Mouse (Mus musculus): Measurements from ENCODE around the gene Pcca. TPM values are rescaled to one million over a fixed set of nuclear protein-coding genes. Genes with fewer than 3 reads are reported as not detected.

Pcca gene
- polyA plus RNA-seq, 1 experiment from 2014 or later: 27.0 TPM

DNA sequence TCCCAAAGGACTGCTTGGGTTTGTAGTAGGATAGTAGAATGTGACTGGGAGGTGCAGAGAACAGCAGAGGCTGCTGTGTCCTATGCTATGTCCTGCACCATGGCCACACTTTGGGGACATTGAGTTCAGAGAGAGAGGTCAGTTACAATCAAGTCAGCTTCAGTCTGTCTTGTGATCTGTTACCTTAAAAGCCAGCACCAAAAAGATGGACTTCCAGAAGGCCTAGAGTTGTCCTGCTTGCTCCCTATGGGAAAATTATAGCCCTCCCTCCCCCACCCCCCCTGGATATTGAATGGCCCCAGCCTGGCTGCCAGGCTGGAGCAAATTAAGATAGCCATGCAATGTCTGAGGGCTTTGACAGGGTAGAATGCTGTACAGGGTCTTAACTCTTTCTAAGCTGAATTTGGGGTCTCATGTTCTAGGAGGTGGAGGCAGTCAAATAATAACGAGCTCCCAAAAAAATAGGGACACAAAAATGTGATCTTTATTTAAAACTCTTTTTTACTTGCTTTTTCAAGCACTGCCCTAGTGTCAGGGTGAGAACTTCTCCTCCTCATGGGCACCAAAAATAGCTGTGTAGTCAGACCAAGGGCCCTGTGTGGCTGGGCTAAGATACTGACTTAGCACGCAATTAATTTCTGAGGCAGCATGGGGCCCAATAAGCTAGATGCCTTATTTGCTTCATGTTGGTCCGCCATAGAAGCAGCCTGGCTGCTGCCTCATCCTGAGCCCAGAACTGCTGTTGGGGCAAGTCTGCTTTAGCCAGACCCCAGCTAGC, 353.8 kb downstream of the Pcca start:
- ATAC-seq (replicated peaks): no peak
- H3K36me3 ChIP-seq (replicated peaks): no peaks in the 10 kb centered on the region
- H3K27me3 ChIP-seq (replicated peaks): no peaks in the 10 kb centered on the region
- WGBS: 83% methylated on average over 3 of the region's 3 CpGs
- H3K9me3 ChIP-seq: no peaks in the 10 kb centered on the region
- peaks cover 13% of the 10 kb centered on the region for H3K4me1 ChIP-seq
- H3K4me3 ChIP-seq: no peak overlapping the region
- H3K9ac ChIP-seq: no peak overlapping the region
- no peak overlapping the region for H3K27ac ChIP-seq
- H3K4me2 ChIP-seq: no peak overlapping the region

DNA sequence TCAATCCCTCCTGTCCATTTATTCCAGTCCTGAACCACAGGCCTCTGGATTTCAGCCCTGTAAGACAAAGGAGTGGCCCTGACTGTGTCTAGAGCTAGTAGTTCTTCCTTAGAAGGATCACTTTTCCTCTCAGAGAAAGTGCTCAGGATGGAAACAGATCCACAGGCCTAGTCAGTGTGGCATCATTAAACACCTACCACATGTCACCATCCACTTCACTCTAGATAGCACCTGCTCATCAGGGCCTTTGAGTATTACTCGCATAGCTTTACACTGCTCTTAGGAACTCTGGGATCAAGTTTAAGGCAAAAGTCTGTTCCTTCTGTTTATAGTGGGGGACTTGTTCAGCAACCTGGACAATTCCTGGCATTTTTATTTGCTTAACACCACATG, 354.4 kb downstream of the Pcca start:
- no peak overlapping the region for H3K9ac ChIP-seq
- H3K27me3 ChIP-seq (replicated peaks): no peaks in the 10 kb centered on the region
- H3K9me3 ChIP-seq: no peaks in the 10 kb centered on the region
- no peak overlapping the region for H3K4me2 ChIP-seq
- H3K4me3 ChIP-seq: no peak overlapping the region
- H3K27ac ChIP-seq: no peak overlapping the region
- ATAC-seq (replicated peaks): no peak
- no peaks in the 10 kb centered on the region for H3K36me3 ChIP-seq (replicated peaks)
- 93% methylated on average over 1 of the region's 1 CpGs for WGBS
- H3K4me1 ChIP-seq: peaks cover 7% of the 10 kb centered on the region

DNA sequence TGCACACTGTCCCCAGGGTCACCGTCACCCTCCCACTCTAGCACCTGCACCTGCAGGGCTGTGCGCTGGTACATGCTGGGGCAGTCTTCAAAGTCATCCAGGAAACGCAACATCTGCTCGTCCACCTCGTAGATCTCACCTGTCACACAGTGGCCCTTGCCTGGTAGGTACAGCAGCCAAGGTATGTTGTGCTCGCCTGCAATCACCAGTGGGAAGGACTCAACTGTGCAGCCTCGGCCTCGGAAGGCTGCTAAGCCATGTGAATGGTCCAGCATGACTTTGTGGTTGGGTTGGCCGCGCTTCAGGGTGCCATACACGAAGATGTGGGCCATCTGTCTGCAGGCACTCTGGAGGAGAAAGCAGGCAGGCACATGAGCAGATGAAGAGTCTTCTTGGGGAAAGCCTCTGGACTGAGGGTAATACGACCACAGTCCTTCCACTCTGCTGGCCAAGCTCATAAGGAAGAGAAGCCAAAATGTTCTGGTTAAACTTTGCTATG, 357.4 kb downstream of the Pcca start:
- H3K9ac ChIP-seq: no peak overlapping the region
- no peaks in the 10 kb centered on the region for H3K4me1 ChIP-seq
- WGBS: 93% methylated on average over 12 of the region's 12 CpGs
- no peak overlapping the region for H3K4me3 ChIP-seq
- no peaks in the 10 kb centered on the region for H3K9me3 ChIP-seq
- H3K27ac ChIP-seq: no peak overlapping the region
- no peaks in the 10 kb centered on the region for H3K36me3 ChIP-seq (replicated peaks)
- no peak overlapping the region for H3K4me2 ChIP-seq
- no peak for ATAC-seq (replicated peaks)
- no peaks in the 10 kb centered on the region for H3K27me3 ChIP-seq (replicated peaks)

DNA sequence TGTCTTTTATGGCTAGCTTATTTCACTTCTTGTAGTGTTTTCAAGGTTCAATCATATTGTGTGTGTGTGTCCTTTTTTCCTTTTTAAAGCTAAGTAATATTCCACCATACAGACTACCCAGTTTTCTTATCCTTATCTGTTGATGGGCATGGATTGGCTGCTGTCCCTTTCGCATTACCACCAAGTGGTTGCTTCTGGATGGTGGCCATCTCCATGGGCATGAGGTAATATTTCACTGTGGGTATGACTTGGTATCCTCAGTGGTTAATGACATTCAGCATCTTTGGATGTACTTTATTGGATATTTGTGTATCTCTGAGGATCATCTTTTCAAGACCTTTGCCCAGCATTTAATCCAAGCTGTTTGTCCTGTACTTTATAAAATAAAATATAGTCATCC, 362.0 kb downstream of the Pcca start:
- no peaks in the 10 kb centered on the region for H3K9me3 ChIP-seq
- 100% methylated on average over 1 of the region's 1 CpGs for WGBS
- no peaks in the 10 kb centered on the region for H3K4me1 ChIP-seq
- H3K27me3 ChIP-seq (replicated peaks): no peaks in the 10 kb centered on the region
- no peak overlapping the region for H3K4me2 ChIP-seq
- H3K9ac ChIP-seq: no peak overlapping the region
- no peak for ATAC-seq (replicated peaks)
- H3K4me3 ChIP-seq: no peak overlapping the region
- H3K27ac ChIP-seq: no peak overlapping the region
- no peaks in the 10 kb centered on the region for H3K36me3 ChIP-seq (replicated peaks)

DNA sequence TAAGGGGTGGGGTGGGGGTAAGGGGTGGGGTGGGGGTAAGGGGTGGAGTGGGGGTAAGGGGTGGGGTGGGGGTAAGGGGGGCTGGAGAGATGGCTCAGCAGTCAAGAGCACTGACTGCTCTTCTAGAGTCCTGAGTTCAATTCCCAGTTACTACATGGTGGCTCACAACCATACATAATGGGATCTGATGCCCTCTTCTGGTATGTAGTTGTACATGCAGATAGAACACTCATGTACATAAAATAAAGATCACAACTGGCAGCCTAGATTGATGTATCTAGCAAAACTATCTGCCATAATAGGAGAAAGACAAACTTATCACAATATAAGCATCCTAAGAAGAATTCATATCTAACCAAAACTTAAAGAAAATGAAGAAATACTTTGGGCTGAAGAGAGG, 364.4 kb downstream of the Pcca start:
- Histone ChIP-seq H3K9me3 (no peaks in the 10 kb centered on the region), H3K36me3 (replicated peaks) (no peaks in the 10 kb centered on the region), H3K4me2 (no peak overlapping the region), H3K9ac (no peak overlapping the region), H3K27ac (no peak overlapping the region), H3K4me3 (no peak overlapping the region), H3K27me3 (replicated peaks) (no peaks in the 10 kb centered on the region), H3K4me1 (no peaks in the 10 kb centered on the region)
- ATAC-seq (replicated peaks): no peak

DNA sequence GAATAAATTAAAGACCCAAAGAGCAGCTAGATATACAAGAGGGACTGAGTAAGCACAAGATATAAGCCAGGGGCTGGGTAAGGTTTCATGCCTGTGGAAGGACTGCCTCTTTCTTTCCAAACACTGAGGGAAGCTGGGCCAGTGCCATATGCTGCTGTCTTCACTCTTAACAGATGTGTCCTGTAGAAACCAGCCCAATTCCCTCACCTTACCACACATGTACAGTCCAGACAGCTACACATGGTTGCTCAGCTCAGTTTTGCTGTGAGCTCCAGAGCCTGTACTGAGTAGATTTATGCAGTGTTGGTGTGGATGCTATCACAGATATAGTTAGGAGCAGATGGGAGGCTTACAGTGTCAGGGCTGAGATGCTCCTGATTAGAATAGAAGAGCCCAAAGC, 366.6 kb downstream of the Pcca start:
- no peaks in the 10 kb centered on the region for H3K36me3 ChIP-seq (replicated peaks)
- H3K4me3 ChIP-seq: no peak overlapping the region
- H3K27me3 ChIP-seq (replicated peaks): no peaks in the 10 kb centered on the region
- H3K9me3 ChIP-seq: no peaks in the 10 kb centered on the region
- H3K9ac ChIP-seq: no peak overlapping the region
- H3K27ac ChIP-seq: no peak overlapping the region
- H3K4me1 ChIP-seq: no peaks in the 10 kb centered on the region
- no peak overlapping the region for H3K4me2 ChIP-seq
- no peak; the same call in 1 of the 2 replicates for ATAC-seq (replicated peaks)

DNA sequence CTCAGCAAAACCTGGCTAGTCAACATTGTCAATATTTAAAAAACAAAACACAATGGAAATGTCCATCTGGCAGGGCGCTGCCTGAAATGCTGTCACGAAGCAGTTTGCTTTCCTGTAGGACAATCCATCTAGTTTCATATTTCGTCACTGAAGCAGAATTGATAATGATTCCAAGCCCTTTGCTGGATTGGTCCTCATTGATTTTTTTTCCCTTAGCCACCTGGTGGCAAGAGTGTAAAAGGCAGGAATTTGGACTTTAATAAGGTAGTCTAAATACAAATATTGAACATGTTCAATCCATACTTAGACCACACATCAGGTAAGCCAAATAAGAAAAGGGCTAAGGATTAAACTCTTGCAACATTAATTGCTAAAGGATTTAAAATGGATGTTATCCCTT, 367.1 kb downstream of the Pcca start:
- Histone ChIP-seq H3K36me3 (replicated peaks) (0 out of 2 replicates have a peak, but pooled peaks cover 2% of the 10 kb centered on the region), H3K4me1 (no peaks in the 10 kb centered on the region), H3K4me2 (no peak overlapping the region), H3K9me3 (no peaks in the 10 kb centered on the region), H3K27ac (no peak overlapping the region), H3K27me3 (replicated peaks) (no peaks in the 10 kb centered on the region), H3K9ac (no peak overlapping the region), H3K4me3 (no peak overlapping the region)
- ATAC-seq (replicated peaks): no peak
- WGBS: 78% methylated on average over 3 of the region's 3 CpGs

DNA sequence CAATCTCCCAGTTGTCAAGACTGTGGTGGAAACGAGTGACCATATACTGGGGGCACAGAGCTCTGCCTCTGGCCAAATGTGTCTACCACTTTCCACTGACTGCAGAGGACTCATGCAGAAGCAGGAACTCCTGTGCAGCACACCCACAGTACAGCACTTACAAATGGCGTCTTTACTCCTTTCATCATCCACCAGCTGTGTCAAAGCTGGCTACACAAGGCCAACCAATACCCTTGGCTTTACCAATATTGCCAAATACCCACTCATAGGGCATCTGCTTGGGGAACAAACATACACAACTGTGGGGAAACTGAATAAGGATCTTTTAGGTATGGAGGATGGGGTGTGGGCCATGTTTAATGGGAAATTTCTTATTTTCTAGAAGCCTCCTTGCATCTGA, 367.6 kb downstream of the Pcca start:
- 85% methylated on average over 2 of the region's 2 CpGs for WGBS
- H3K27me3 ChIP-seq (replicated peaks): no peaks in the 10 kb centered on the region
- no peak overlapping the region for H3K4me3 ChIP-seq
- no peak overlapping the region for H3K9ac ChIP-seq
- H3K27ac ChIP-seq: no peak overlapping the region
- 0 out of 2 replicates have a peak, but pooled peaks cover 2% of the 10 kb centered on the region for H3K36me3 ChIP-seq (replicated peaks)
- no peak overlapping the region for H3K4me2 ChIP-seq
- ATAC-seq (replicated peaks): no peak
- no peaks in the 10 kb centered on the region for H3K4me1 ChIP-seq
- no peaks in the 10 kb centered on the region for H3K9me3 ChIP-seq

DNA sequence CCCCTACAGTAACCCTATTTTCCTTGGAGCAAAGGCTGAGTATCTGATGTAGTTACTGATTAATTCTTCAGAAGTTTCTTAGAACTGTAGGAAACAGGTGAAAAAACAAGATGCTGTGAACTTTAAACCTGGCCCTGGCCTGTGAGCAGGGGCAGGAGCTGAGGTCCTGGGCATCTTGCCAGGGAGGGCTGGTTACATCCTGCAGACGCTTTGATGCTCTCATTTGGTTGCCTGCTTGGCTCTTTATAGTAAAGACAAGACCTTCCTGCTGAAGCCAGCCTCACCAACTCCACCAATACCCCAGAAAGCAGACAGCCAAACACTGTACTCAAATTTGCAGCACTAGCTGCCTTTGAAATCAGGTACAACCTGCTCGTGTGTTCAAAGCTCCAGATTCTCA, 368.0 kb downstream of the Pcca start:
- H3K4me1 ChIP-seq: no peaks in the 10 kb centered on the region
- no peak overlapping the region for H3K9ac ChIP-seq
- no peaks in the 10 kb centered on the region for H3K27me3 ChIP-seq (replicated peaks)
- WGBS: 65% methylated on average over 2 of the region's 2 CpGs
- H3K9me3 ChIP-seq: 0 out of 2 replicates have a peak, but pooled peaks cover 2% of the 10 kb centered on the region
- no peak overlapping the region for H3K27ac ChIP-seq
- 0 out of 2 replicates have a peak, but pooled peaks cover 2% of the 10 kb centered on the region for H3K36me3 ChIP-seq (replicated peaks)
- no peak overlapping the region for H3K4me3 ChIP-seq
- ATAC-seq (replicated peaks): no peak
- no peak overlapping the region for H3K4me2 ChIP-seq

DNA sequence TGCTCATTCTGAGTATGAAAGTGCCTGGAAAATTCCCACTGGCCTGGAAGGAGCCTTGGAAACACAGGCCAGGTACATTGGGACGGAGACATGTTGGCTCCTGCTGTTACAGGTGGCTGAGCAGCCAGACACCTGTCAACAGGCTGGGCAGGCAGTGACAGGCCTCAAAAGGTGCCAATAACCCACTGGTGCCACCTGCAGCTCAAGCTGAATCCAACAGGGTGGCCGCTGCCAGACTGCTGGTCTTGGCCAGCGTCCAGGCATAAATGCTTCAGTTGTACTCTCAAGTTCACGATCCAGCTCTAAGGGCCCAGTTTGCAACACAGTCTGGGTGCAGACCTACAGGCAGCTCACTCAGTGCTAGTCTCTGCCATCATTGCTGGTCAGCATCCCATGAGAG, 368.8 kb downstream of the Pcca start:
- no peak overlapping the region for H3K9ac ChIP-seq
- 0 out of 2 replicates have a peak, but pooled peaks cover 5% of the 10 kb centered on the region for H3K9me3 ChIP-seq
- 0 out of 2 replicates have a peak, but pooled peaks cover 2% of the 10 kb centered on the region for H3K36me3 ChIP-seq (replicated peaks)
- ATAC-seq (replicated peaks): peak; percentile 30
- no peaks in the 10 kb centered on the region for H3K27me3 ChIP-seq (replicated peaks)
- no peaks in the 10 kb centered on the region for H3K4me1 ChIP-seq
- 59% methylated on average over 4 of the region's 4 CpGs for WGBS
- no peak overlapping the region for H3K27ac ChIP-seq
- H3K4me2 ChIP-seq: no peak overlapping the region
- no peak overlapping the region for H3K4me3 ChIP-seq

DNA sequence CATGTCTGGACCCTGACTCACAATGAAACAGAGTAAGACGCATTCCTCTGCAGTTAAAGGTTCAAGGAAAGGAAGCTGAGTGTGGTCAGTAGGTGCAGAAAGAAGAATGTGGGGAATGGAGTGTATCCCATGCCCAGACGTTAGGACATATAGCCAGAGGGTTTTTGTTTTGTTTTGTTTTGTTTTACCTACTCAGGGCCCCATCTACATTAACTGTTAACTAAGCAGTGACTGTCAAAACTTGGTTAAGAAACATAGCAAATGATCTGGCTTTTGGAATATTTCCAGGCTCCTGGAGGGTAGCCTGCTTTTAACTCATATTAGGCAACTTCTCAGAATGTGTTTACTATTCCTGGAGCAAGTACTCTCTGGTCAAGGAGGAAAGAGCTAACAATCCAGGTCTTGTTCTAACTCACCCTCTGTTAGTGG, 369.8 kb downstream of the Pcca start:
- 79% methylated on average over 2 of the region's 2 CpGs for WGBS
- no peak for ATAC-seq (replicated peaks)
- Histone ChIP-seq H3K27ac (no peak overlapping the region), H3K9me3 (0 out of 2 replicates have a peak, but pooled peaks cover 5% of the 10 kb centered on the region), H3K4me3 (no peak overlapping the region), H3K27me3 (replicated peaks) (no peaks in the 10 kb centered on the region), H3K4me2 (no peak overlapping the region), H3K36me3 (replicated peaks) (0 out of 2 replicates have a peak, but pooled peaks cover 2% of the 10 kb centered on the region), H3K9ac (no peak overlapping the region), H3K4me1 (no peaks in the 10 kb centered on the region)

DNA sequence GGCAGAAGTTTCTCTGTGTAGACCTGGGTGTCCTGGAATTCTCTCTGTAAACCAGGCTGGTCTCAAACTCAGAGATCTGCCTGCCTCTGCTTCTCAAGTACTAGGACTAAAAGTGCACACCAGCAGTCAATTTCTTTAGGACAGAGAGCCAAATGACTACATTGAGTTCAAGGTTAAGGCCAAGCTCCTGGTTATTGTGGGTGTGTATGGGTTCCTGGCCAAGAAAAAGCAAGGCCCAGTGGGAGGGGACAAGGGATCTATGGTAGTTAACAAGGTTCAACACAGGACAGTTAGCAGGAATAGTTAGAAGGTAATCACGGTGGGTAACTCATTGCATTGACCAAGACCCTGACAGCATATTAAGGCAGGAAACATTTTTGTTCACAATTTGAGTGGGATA, 370.9 kb downstream of the Pcca start:
- Histone ChIP-seq H3K9me3 (0 out of 2 replicates have a peak, but pooled peaks cover 5% of the 10 kb centered on the region), H3K36me3 (replicated peaks) (0 out of 2 replicates have a peak, but pooled peaks cover 2% of the 10 kb centered on the region), H3K4me3 (no peak overlapping the region), H3K4me2 (no peak overlapping the region), H3K27me3 (replicated peaks) (no peaks in the 10 kb centered on the region), H3K27ac (no peak overlapping the region), H3K4me1 (no peaks in the 10 kb centered on the region), H3K9ac (no peak overlapping the region)
- whole genome bisulfite sequencing: 100% methylated on average over 1 of the region's 1 CpGs
- no peak for ATAC-seq (replicated peaks)

DNA sequence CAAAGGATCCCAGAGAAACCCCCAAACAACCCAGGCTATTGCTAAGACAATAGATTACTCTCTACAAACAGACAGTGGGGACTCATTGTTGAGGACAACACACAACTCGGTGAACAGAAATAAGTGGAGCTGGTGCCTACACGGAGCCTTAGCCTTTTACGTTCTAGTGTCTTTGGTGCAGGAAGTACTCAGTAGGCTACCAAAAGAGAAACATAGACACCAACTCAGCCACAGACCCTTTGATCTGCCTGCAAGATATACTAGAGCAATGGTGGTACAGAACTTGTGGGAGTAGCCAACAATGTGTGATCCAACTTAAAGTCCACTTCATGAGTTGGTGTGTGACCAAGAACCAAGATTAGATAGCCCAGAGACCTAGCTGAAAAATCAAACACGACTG, 374.0 kb downstream of the Pcca start:
- H3K9ac ChIP-seq: no peak overlapping the region
- peaks cover 10% of the 10 kb centered on the region; the same call in 1 of the 2 replicates for H3K27me3 ChIP-seq (replicated peaks)
- no peak for ATAC-seq (replicated peaks)
- H3K4me2 ChIP-seq: no peak overlapping the region
- 0 out of 2 replicates have a peak, but pooled peaks cover 2% of the 10 kb centered on the region for H3K36me3 ChIP-seq (replicated peaks)
- 95% methylated on average over 4 of the region's 4 CpGs for WGBS
- H3K4me1 ChIP-seq: peaks cover 6% of the 10 kb centered on the region
- H3K4me3 ChIP-seq: no peak overlapping the region
- no peak overlapping the region for H3K27ac ChIP-seq
- 0 out of 2 replicates have a peak, but pooled peaks cover 5% of the 10 kb centered on the region for H3K9me3 ChIP-seq
